Mouse (Mus musculus) stomach, embryonic 14.5 days (tissue): ENCODE data around the gene Plod1. TPM values are rescaled to one million over a fixed set of nuclear protein-coding genes. Genes with fewer than 3 reads are reported as not detected.
"Not testable (repeated sequence)": the region's sequence is repeated elsewhere in the genome, so short reads cannot be mapped to it uniquely, and the experiment has no call there.

Experiments
- ATAC-seq: fragments of 200-750 bp; cut with Nextera tagmentation; 2 replicates; pipeline ENCODE4 v1.8.0; 2017; ENCODE audit warnings: low read depth, moderate TSS enrichment; ENCODE audit not compliant: insufficient number of reproducible peaks, insufficient read depth, low FRiP score
- H3K27ac ChIP-seq: fragments of 300-500 bp; sonication (generic); 2 replicates; pipeline ENCODE4 v1.5.1; 2014; ENCODE audit warnings: mild to moderate bottlenecking, low read length, moderate library complexity, mixed read lengths
- H3K27me3 ChIP-seq: fragments of 300-500 bp; sonication (generic); 2 replicates; pipeline ENCODE4 v1.6.1; 2014; ENCODE audit warnings: low read length, control low read depth, mixed read lengths; ENCODE audit not compliant: control insufficient read depth, insufficient read depth
- H3K36me3 ChIP-seq: fragments of 300-500 bp; sonication (generic); 2 replicates; pipeline ENCODE4 v1.6.1; 2014; ENCODE audit warnings: mild to moderate bottlenecking, control low read depth, low read length, moderate library complexity, mixed read lengths; ENCODE audit not compliant: control insufficient read depth, insufficient read depth
- H3K4me1 ChIP-seq: fragments of 300-500 bp; sonication (generic); 2 replicates; pipeline ENCODE4 v1.6.1; 2014; ENCODE audit warnings: low read length, control low read depth, mixed read lengths; ENCODE audit not compliant: control insufficient read depth, insufficient read depth
- H3K4me2 ChIP-seq: fragments of 300-500 bp; sonication (generic); replicated peaks from 2 replicates; pipeline ENCODE4 v1.6.1; 2014; ENCODE audit warnings: low read depth, low read length, control low read depth
- H3K4me3 ChIP-seq: fragments of 300-500 bp; sonication (generic); 2 replicates; pipeline ENCODE4 v1.5.1; 2014; ENCODE audit warnings: low read depth, low read length, control low read depth
- H3K9ac ChIP-seq: fragments of 300-500 bp; sonication (generic); replicated peaks from 2 replicates; pipeline ENCODE4 v1.6.1; 2014; ENCODE audit warnings: low read depth, mild to moderate bottlenecking, control low read depth, low read length, moderate library complexity, mixed read lengths
- H3K9me3 ChIP-seq: fragments of 300-500 bp; sonication (generic); 2 replicates; pipeline ENCODE4 v1.6.1; 2016; ENCODE audit warnings: low read depth, low read length, control low read depth; ENCODE audit not compliant: control insufficient read depth
- WGBS: fragments of 180-500 bp; shearing (Covaris S2); extraction: QIAGEN DNeasy Blood & Tissue Kit; methylation state at CpG from one replicate; pipeline ENCODE4 v1.1.7; 2014; 5-methylcytosine and 5-hydroxymethylcytosine counted together
- polyA plus RNA-seq: library from polyadenylated mRNA; unstranded; fragments of >200 nt; fragmentation: Nextera tagmentation; extraction: Ambion mirVana; gene quantifications from 2 replicates; pipeline ENCODE4 v1.2.1, GENCODE M21; 2014

Gene Plod1
- polyA plus RNA-seq, 1 experiment from 2014 or later = 53.0 TPM

GRCm38 (mm10) chr4:147879456-147879855, 57.1 kb downstream of the Plod1 start:
- 60% methylated on average over 2 of the region's 2 CpGs for WGBS
- H3K4me2 ChIP-seq = no peak overlapping the region
- H3K9ac ChIP-seq = no peak overlapping the region
- peaks cover 77% of the 10 kb centered on the region for H3K36me3 ChIP-seq
- H3K4me1 ChIP-seq = no peaks in the 10 kb centered on the region
- H3K9me3 ChIP-seq = no peaks in the 10 kb centered on the region
- ATAC-seq = no peak
- no peak overlapping the region for H3K27ac ChIP-seq
- no peak overlapping the region for H3K4me3 ChIP-seq
- no peaks in the 10 kb centered on the region for H3K27me3 ChIP-seq

GRCm38 (mm10) chr4:147878537-147878936, 58.0 kb downstream of the Plod1 start:
- H3K27me3 ChIP-seq = no peaks in the 10 kb centered on the region
- H3K4me2 ChIP-seq = no peak overlapping the region
- H3K9ac ChIP-seq = no peak overlapping the region
- WGBS = 98% methylated on average over 9 of the region's 9 CpGs
- no peaks in the 10 kb centered on the region for H3K4me1 ChIP-seq
- H3K27ac ChIP-seq = no peak overlapping the region
- ATAC-seq = no peak
- H3K9me3 ChIP-seq = no peaks in the 10 kb centered on the region
- H3K4me3 ChIP-seq = no peak overlapping the region
- peaks cover 77% of the 10 kb centered on the region for H3K36me3 ChIP-seq

GRCm38 (mm10) chr4:147875852-147876575, 60.6 kb downstream of the Plod1 start:
- H3K27ac ChIP-seq = no peak overlapping the region
- H3K9ac ChIP-seq = no peak overlapping the region
- 89% methylated on average over 4 of the region's 4 CpGs for WGBS
- H3K9me3 ChIP-seq = peaks cover 3% of the 10 kb centered on the region; the same call in 1 of the 2 replicates
- H3K36me3 ChIP-seq = peaks cover 62% of the 10 kb centered on the region
- no peak overlapping the region for H3K4me2 ChIP-seq
- H3K27me3 ChIP-seq = no peaks in the 10 kb centered on the region
- H3K4me3 ChIP-seq = no peak overlapping the region
- H3K4me1 ChIP-seq = no peaks in the 10 kb centered on the region
- no peak for ATAC-seq

- Histone ChIP-seq H3K9me3 (peaks cover 5% of the 10 kb centered on the region; the same call in 1 of the 2 replicates), H3K4me1 (peaks cover 13% of the 10 kb centered on the region; the same call in 1 of the 2 replicates), H3K27ac (peak overlapping the region; percentile 59; the same call in 1 of the 2 replicates), H3K4me2 (peak overlapping the region; percentile 83), H3K9ac (peak overlapping the region; percentile 71), H3K36me3 (peaks cover 24% of the 10 kb centered on the region), H3K4me3 (peak overlapping the region; percentile 64), H3K27me3 (no peaks in the 10 kb centered on the region)
- 6% methylated on average over 5 of the region's 5 CpGs for WGBS
- ATAC-seq = no peak
Observed at GRCm38 (mm10) chr4:147869238-147869637, 67.3 kb downstream of the Plod1 start.

- peak within 1 kb of the TSS; percentile 64 for H3K4me3 ChIP-seq
- H3K4me1 ChIP-seq = peaks cover 13% of the 10 kb centered on the region; the same call in 1 of the 2 replicates
- peak within 1 kb of the TSS; percentile 86 for H3K27ac ChIP-seq
- WGBS = under 1% methylated on average over 30 of the region's 30 CpGs
- H3K4me2 ChIP-seq = peak within 1 kb of the TSS; percentile 83
- H3K9me3 ChIP-seq = peaks cover 5% of the 10 kb centered on the region; the same call in 1 of the 2 replicates
- peak; percentile 97 for ATAC-seq
- peak within 1 kb of the TSS; percentile 71 for H3K9ac ChIP-seq
- H3K27me3 ChIP-seq = no peaks in the 10 kb centered on the region
- H3K36me3 ChIP-seq = peaks cover 22% of the 10 kb centered on the region
Observed at GRCm38 (mm10) chr4:147868450-147869031, 68.0 kb downstream of the Plod1 start, which contains the start of the genes Miip and Fv1. Gene Miip (minus strand): TSS chr4:147868816. Gene Fv1 (plus strand): TSS chr4:147868979.

- Histone ChIP-seq H3K9ac (peak overlapping the region; percentile 43), H3K27ac (peak overlapping the region; percentile 86), H3K4me1 (peaks cover 13% of the 10 kb centered on the region; the same call in 1 of the 2 replicates), H3K9me3 (peaks cover 5% of the 10 kb centered on the region; the same call in 1 of the 2 replicates), H3K36me3 (peaks cover 21% of the 10 kb centered on the region), H3K4me2 (peak overlapping the region; percentile 59), H3K4me3 (peak overlapping the region; percentile 64), H3K27me3 (no peaks in the 10 kb centered on the region)
- 4% methylated on average over 22 of the region's 22 CpGs for WGBS
- no peak for ATAC-seq
Observed at GRCm38 (mm10) chr4:147867563-147868449, 68.8 kb downstream of the Plod1 start.

- ATAC-seq, H3K4me3 ChIP-seq, H3K9me3 ChIP-seq, H3K9ac ChIP-seq, H3K4me2 ChIP-seq, H3K27ac ChIP-seq, H3K27me3 ChIP-seq: not testable (repeated sequence)
- WGBS = 44% methylated on average over 3 of the region's 3 CpGs
- Histone ChIP-seq H3K4me1 (peaks cover 13% of the 10 kb centered on the region; the same call in 1 of the 2 replicates), H3K36me3 (peaks cover 32% of the 10 kb centered on the region)
Observed at GRCm38 (mm10) chr4:147866793-147867192, 69.8 kb downstream of the Plod1 start.

- no peak for ATAC-seq
- no peaks in the 10 kb centered on the region for H3K27me3 ChIP-seq
- H3K27ac ChIP-seq = no peak overlapping the region
- peaks cover 2% of the 10 kb centered on the region; the same call in 1 of the 2 replicates for H3K9me3 ChIP-seq
- 94% methylated on average over 9 of the region's 9 CpGs for WGBS
- peaks cover 13% of the 10 kb centered on the region; the same call in 1 of the 2 replicates for H3K4me1 ChIP-seq
- H3K4me3 ChIP-seq = no peak overlapping the region
- no peak overlapping the region for H3K4me2 ChIP-seq
- H3K36me3 ChIP-seq = peaks cover 36% of the 10 kb centered on the region
- no peak overlapping the region for H3K9ac ChIP-seq
Observed at GRCm38 (mm10) chr4:147866056-147866455, 70.5 kb downstream of the Plod1 start.
